Mouse (Mus musculus): ENCODE measurements around the gene Cd164. TPM values are rescaled to one million over a fixed set of nuclear protein-coding genes. Genes with fewer than 3 reads are reported as not detected.

The Cd164 gene
- polyA plus RNA-seq, 1 experiment from 2014 or later: 184 TPM

DNA sequence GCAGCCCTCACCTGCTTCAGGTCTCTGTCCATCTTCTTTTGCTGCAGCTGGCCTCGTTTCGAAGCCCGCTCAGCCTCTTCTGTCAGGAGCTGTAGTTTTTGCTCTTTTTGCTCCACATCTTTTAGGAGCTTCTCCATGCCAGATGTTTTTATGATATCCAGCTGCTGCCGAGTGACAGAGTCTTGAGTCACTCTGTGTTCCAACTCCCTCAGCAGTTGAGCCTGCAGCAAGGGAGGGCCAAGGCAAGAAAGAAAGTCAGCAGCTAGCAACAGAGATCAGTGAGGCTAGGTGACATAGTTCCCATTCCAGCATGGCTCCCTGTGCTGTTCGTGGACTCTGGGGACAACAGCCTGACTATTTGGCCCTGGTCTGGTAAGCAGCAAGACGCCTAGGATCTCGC, 31.5 kb downstream of the Cd164 start:
- ATAC-seq (replicated peaks; ENCODE audit: low FRiP score, low read depth): no peak
- no peak overlapping the region for H3K27ac ChIP-seq
- H3K4me3 ChIP-seq (replicated peaks; ENCODE audit: low read depth, low read length): no peak overlapping the region
- no peak for TF ChIP-seq CTCF (IDR thresholded peaks at IDR 0.05; ENCODE audit: low read depth)
- DNase-seq (ENCODE audit: low spot score): peak; percentile 28
- no peak overlapping the region for H3K9ac ChIP-seq (ENCODE audit: low read depth, low read length)
- no peak overlapping the region for H3K4me2 ChIP-seq (ENCODE audit: low read length)
- no peaks in the 10 kb centered on the region for H3K36me3 ChIP-seq (ENCODE audit: insufficient read depth, low read length)
- 0 out of 2 replicates have a peak, but pooled peaks cover 4% of the 10 kb centered on the region for H3K9me3 ChIP-seq (replicated peaks; ENCODE audit: low read length)
- H3K4me1 ChIP-seq (replicated peaks; ENCODE audit: insufficient read depth, low read length): 0 out of 2 replicates have a peak, but pooled peaks cover 11% of the 10 kb centered on the region
- H3K27me3 ChIP-seq (ENCODE audit: insufficient read depth, low read length): no peaks in the 10 kb centered on the region
- WGBS: 75% methylated on average over 7 of the region's 7 CpGs

DNA sequence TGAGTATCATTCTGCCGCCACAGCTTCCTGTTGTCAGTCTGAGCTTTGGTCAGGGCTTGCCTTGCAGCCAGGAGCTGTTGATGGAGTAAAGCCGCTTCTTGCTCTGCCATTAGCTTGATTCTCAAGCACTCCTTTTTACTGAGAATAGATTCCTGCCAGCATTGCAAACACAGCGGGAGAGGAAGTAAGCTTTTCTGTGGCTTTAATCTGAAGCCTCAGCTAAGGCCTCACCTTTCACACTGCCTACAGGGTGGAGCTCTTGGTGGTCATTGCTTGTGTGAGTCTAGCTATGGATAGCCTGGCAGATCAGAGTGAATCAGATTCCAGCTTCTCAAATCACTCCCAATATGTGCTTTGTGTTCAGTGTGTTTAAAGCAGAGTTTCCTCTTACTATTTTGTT, 33.1 kb downstream of the Cd164 start:
- Histone ChIP-seq H3K4me1 (replicated peaks; ENCODE audit: insufficient read depth, low read length) (0 out of 2 replicates have a peak, but pooled peaks cover 11% of the 10 kb centered on the region), H3K27me3 (ENCODE audit: insufficient read depth, low read length) (no peaks in the 10 kb centered on the region), H3K36me3 (ENCODE audit: insufficient read depth, low read length) (no peaks in the 10 kb centered on the region), H3K27ac (peak overlapping the region; percentile 75), H3K9me3 (replicated peaks; ENCODE audit: low read length) (0 out of 2 replicates have a peak, but pooled peaks cover 4% of the 10 kb centered on the region), H3K4me2 (ENCODE audit: low read length) (no peak overlapping the region), H3K4me3 (replicated peaks; ENCODE audit: low read depth, low read length) (no peak overlapping the region), H3K9ac (ENCODE audit: low read depth, low read length) (no peak overlapping the region)
- TF ChIP-seq CTCF (IDR thresholded peaks at IDR 0.05; ENCODE audit: low read depth): no peak
- WGBS: 50% methylated on average over 3 of the region's 3 CpGs
- ATAC-seq (replicated peaks; ENCODE audit: low FRiP score, low read depth) (no peak), DNase-seq (ENCODE audit: low spot score) (no peak)

DNA sequence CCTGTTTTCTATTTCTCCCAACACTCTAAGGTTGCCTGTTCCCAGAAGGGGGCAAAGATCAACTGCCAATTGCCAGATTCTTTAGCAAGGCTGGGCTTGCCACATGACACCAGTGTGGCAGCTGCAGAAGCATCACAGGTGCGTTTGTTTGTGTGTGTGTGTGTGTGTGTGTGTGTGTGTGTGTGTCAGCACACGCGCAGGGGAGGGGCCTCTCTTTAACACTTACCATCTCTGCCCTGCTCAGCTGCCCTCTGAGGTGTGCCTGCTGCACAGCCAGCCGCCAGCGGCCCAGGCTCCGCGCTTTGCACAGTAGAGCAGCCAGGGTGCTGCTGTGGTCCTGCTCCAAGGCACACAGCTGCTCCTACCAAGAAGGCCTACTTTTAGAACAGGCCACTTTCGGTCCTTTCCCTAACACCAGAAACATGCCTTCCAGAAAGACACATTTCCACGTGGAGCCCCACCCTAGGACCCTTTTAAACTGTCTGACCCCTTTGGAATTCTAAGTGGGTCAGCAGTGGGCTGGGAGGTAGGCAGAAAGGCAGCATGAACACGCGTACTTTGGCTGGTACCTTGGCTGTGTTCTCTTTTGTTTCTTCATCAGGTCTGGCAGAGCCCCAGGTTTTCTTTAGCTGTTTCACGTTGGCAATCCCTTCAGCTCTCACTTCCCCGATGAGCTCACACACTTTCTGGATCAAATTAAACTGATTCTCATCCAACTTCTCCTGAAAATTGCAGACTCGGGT, 33.8 kb downstream of the Cd164 start:
- Histone ChIP-seq H3K27ac (peak overlapping the region; percentile 76), H3K9me3 (replicated peaks; ENCODE audit: low read length) (0 out of 2 replicates have a peak, but pooled peaks cover 4% of the 10 kb centered on the region), H3K9ac (ENCODE audit: low read depth, low read length) (no peak overlapping the region), H3K4me3 (replicated peaks; ENCODE audit: low read depth, low read length) (no peak overlapping the region), H3K4me2 (ENCODE audit: low read length) (no peak overlapping the region), H3K27me3 (ENCODE audit: insufficient read depth, low read length) (no peaks in the 10 kb centered on the region), H3K36me3 (ENCODE audit: insufficient read depth, low read length) (no peaks in the 10 kb centered on the region), H3K4me1 (replicated peaks; ENCODE audit: insufficient read depth, low read length) (0 out of 2 replicates have a peak, but pooled peaks cover 11% of the 10 kb centered on the region)
- DNase-seq (ENCODE audit: low spot score) (peak; percentile 65), ATAC-seq (replicated peaks; ENCODE audit: low FRiP score, low read depth) (peak; percentile 92)
- WGBS: 38% methylated on average over 14 of the region's 14 CpGs
- TF ChIP-seq CTCF (IDR thresholded peaks at IDR 0.05; ENCODE audit: low read depth): no peak

DNA sequence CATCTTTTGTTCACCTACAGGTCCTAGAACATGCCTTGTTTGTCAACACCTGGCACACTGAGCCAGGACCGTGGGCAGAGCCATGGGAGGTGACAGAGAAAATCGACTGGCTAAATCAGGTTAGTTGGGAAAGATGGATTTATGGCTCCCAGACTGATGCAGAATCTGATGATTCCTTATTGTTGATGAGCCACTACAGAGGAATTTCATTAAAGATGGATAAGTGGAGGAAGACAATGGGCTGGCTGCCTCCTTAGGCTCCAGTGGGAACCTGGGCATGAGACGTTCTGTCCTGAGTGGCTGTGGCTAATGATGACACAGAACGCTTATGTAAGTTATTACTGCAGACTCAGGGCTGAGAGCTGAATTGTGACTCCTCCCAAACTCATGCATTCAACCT, 34.5 kb downstream of the Cd164 start:
- H3K27me3 ChIP-seq (ENCODE audit: insufficient read depth, low read length): no peaks in the 10 kb centered on the region
- H3K27ac ChIP-seq: no peak overlapping the region
- 0 out of 2 replicates have a peak, but pooled peaks cover 11% of the 10 kb centered on the region for H3K4me1 ChIP-seq (replicated peaks; ENCODE audit: insufficient read depth, low read length)
- H3K9ac ChIP-seq (ENCODE audit: low read depth, low read length): no peak overlapping the region
- H3K4me3 ChIP-seq (replicated peaks; ENCODE audit: low read depth, low read length): no peak overlapping the region
- no peak for DNase-seq (ENCODE audit: low spot score)
- 60% methylated on average over 4 of the region's 4 CpGs for WGBS
- ATAC-seq (replicated peaks; ENCODE audit: low FRiP score, low read depth): no peak
- H3K4me2 ChIP-seq (ENCODE audit: low read length): no peak overlapping the region
- 0 out of 2 replicates have a peak, but pooled peaks cover 4% of the 10 kb centered on the region for H3K9me3 ChIP-seq (replicated peaks; ENCODE audit: low read length)
- no peak for TF ChIP-seq CTCF (IDR thresholded peaks at IDR 0.05; ENCODE audit: low read depth)
- H3K36me3 ChIP-seq (ENCODE audit: insufficient read depth, low read length): no peaks in the 10 kb centered on the region

DNA sequence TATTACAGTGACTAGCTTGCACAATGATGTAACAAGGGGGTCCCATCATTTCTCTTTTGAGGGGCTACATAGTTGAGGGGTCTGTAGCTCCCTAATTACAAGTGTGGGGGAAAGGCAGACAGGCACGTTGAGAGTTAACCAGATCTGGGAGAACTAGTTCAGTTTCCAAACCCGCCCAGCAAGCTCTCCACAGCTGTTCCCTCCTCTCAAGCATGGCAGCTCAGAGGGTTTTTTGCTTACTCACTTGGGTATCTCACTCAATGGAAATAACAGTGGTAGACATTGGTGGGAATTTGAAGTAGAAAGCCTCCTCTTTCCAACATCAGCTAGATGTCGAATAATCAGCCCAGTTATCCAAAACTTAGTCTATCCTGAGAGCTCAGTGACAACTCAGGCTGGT, 35.9 kb downstream of the Cd164 start:
- H3K4me2 ChIP-seq (ENCODE audit: low read length): no peak overlapping the region
- ATAC-seq (replicated peaks; ENCODE audit: low FRiP score, low read depth): no peak
- DNase-seq (ENCODE audit: low spot score): no peak
- no peaks in the 10 kb centered on the region for H3K9me3 ChIP-seq (replicated peaks; ENCODE audit: low read length)
- 81% methylated on average over 3 of the region's 3 CpGs for WGBS
- H3K36me3 ChIP-seq (ENCODE audit: insufficient read depth, low read length): no peaks in the 10 kb centered on the region
- no peak overlapping the region for H3K27ac ChIP-seq
- TF ChIP-seq CTCF (IDR thresholded peaks at IDR 0.05; ENCODE audit: low read depth): no peak
- 0 out of 2 replicates have a peak, but pooled peaks cover 11% of the 10 kb centered on the region for H3K4me1 ChIP-seq (replicated peaks; ENCODE audit: insufficient read depth, low read length)
- no peak overlapping the region for H3K9ac ChIP-seq (ENCODE audit: low read depth, low read length)
- no peak overlapping the region for H3K4me3 ChIP-seq (replicated peaks; ENCODE audit: low read depth, low read length)
- no peaks in the 10 kb centered on the region for H3K27me3 ChIP-seq (ENCODE audit: insufficient read depth, low read length)

DNA sequence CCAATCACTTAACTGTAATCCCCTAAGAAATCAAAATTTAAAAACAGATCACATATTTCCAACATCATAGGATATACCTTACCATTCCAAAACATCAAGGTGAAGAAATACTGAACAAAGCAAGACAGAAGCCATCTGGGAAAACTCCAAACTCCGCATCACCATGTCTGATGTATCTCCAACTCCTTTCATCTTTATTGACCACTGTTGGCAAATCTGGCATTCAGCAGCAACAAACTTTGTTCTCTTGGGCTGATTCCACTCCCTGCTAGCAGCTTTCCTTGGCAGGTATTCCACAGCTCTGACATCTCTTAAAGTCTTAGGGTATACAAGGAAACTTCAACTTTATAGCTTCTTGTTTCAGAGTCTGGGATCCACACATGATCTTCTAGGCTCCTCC, 39.2 kb downstream of the Cd164 start:
- DNase-seq (ENCODE audit: low spot score): no peak

More for the DNA sequence above, 39.2 kb downstream of the Cd164 start:
- no peaks in the 10 kb centered on the region for H3K36me3 ChIP-seq (ENCODE audit: insufficient read depth, low read length)
- no peak for TF ChIP-seq CTCF (IDR thresholded peaks at IDR 0.05; ENCODE audit: low read depth)
- H3K4me2 ChIP-seq (ENCODE audit: low read length): no peak overlapping the region
- H3K4me1 ChIP-seq (replicated peaks; ENCODE audit: insufficient read depth, low read length): 0 out of 2 replicates have a peak, but pooled peaks cover 6% of the 10 kb centered on the region
- no peak overlapping the region for H3K9ac ChIP-seq (ENCODE audit: low read depth, low read length)
- ATAC-seq (replicated peaks; ENCODE audit: low FRiP score, low read depth): no peak
- no peak overlapping the region for H3K4me3 ChIP-seq (replicated peaks; ENCODE audit: low read depth, low read length)
- no peak overlapping the region for H3K27ac ChIP-seq
- H3K27me3 ChIP-seq (ENCODE audit: insufficient read depth, low read length): no peaks in the 10 kb centered on the region
- 93% methylated on average over 1 of the region's 1 CpGs for whole genome bisulfite sequencing
- H3K9me3 ChIP-seq (replicated peaks; ENCODE audit: low read length): no peaks in the 10 kb centered on the region
